Mouse (Mus musculus) layer of hippocampus, adult 9-10 months (tissue): ENCODE measurements around the gene Pate3.
A peak's percentile ranks its signal among the peaks of the same experiment; 100 is the strongest.
"Not testable (repeated sequence)": the region's sequence is repeated elsewhere in the genome, so short reads cannot be mapped to it uniquely, and the experiment has no call there.

Source experiments
- DNase-seq: peaks from one replicate; pipeline ENCODE4 v3.0.0; 2022; ENCODE audit warnings: low spot score

The Pate3 gene

GRCm38 (mm10) chr9:35648102-35648501 lies at the start of gene Pate3:
Pate3 (minus strand) TSS chr9:35648202.
- DNase-seq, result no peak

- DNase-seq, result no peak
These were observed 43.9 kb upstream of the Pate3 start for GRCm38 (mm10) chr9:35691924-35692323.

GRCm38 (mm10) chr9:35687013-35687412 lies 39.0 kb upstream of the Pate3 start, which contains the start of gene Pate1:
Pate1 (minus strand) TSS chr9:35687390.
- DNase-seq, result peak; percentile 1

- DNase-seq, result no peak
These were observed 25.6 kb upstream of the Pate3 start for GRCm38 (mm10) chr9:35673557-35673956.

- no peak for DNase-seq
These were observed 15.0 kb downstream of the Pate3 start for GRCm38 (mm10) chr9:35632981-35633380.

- DNase-seq, result not testable (repeated sequence)
These were observed 31.2 kb downstream of the Pate3 start for GRCm38 (mm10) chr9:35616784-35617183.

GRCm38 (mm10) chr9:35614005-35614404 lies 34.0 kb downstream of the Pate3 start:
- no peak for DNase-seq

GRCm38 (mm10) chr9:35611841-35612240 lies 36.2 kb downstream of the Pate3 start, which contains the start of gene Pate4:
Pate4 (minus strand) TSS chr9:35611941.
- DNase-seq, result no peak

GRCm38 (mm10) chr9:35607647-35608405 lies 40.2 kb downstream of the Pate3 start:
- no peak for DNase-seq
